Mouse (Mus musculus): ENCODE measurements at regions not wholly inside any gene's neighbourhood (a gene's known extent, or its start where the extent isn't known, plus 50 kb on each side); places are given as distances from the start of the nearest gene placed in this dataset.

DNA sequence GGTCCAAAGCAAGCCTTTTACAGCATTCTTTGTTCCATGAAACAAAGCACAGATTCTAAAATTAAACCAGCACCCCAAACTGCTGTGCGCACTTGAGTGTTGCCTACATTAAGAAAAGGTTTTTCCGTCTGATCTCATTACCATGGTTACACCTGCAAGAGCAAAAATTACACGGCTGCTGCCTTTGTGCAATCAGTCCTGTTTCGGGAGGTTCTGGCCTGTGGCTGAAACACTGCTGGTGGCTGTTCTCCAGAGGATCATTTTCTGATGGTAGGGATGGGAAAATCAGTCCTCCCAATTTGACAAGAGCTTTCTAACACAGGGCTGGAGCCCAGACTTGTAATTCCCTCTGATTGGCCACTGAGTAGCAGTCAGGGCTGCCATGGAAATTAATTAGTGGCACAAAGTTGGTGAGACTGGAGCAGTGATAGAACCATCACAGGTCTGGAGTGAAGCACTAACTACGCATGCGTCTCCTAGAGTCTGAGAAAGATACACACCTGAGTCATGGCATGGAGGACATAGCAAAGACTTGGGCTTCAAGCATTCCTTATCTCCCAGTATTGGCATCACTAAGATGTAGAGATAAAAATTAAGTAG is 114.8 kb upstream of the Fam49a start:
- no peak for DNase-seq (ENCODE audit: low spot score in 2 of 2)
- Histone ChIP-seq H3K4me3 (no peak overlapping the region), H3K27ac (no peak overlapping the region)
- no peak for TF ChIP-seq CTCF (conservative IDR thresholded peaks at IDR 0.05)

DNA sequence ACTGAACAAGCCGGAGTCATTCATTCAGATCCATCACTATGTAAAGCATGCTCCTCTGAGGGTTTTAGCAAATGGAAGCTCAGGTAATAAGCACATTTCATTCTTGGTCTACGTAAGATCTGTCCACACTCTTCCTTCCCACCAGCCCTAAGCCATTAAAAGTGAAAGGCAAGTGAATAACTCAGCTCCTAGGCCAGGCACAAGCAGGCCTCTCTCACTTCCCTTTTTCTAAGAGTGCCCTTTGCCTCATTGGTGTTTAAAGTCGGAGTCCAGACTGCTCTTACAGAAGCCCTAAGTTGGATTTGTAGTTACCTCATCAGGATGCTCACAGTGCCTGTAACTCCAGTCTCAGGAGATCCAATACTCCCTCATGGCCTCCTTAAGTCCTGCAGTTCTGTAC is 114.1 kb upstream of the Fam49a start:
- TF ChIP-seq CTCF (conservative IDR thresholded peaks at IDR 0.05): no peak
- Histone ChIP-seq H3K27ac (no peak overlapping the region), H3K4me3 (no peak overlapping the region)
- DNase-seq (ENCODE audit: low spot score in 2 of 2): no peak

DNA sequence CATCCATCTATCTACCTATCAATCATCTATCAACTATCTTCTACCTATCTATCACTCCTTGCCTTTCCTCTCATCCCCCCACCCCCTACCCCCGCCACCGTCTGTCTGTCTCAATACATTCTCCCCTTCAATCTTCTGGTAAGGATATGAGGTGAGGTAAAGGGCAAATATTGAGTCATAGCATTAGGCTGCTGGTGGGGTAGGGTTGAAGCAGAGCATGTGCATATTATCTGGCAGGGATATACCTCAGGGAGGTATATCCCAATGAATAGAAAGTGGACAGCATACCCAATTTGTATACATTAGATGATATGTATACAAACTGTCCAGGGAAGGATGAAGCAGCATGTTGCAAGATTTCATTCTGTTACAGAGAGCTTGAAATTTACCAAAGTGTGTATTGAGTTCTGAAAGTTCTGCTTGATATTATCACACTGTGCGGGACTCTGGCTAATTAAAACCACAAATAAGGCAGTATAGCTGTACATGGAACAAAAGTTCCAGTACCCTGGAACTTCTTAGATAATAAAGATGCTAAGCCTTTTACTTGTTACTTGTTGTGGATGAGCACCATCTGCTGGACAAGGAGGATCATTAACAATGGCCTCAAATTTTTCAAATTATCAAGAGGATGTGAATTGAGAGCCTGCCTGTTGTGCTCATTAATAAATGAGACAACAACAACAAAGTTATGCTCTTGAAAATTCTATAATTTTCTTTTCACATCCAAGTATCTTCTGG is 113.1 kb upstream of the Fam49a start:
- Histone ChIP-seq H3K4me3 (no peak overlapping the region), H3K27ac (no peak overlapping the region)
- DNase-seq (ENCODE audit: low spot score in 2 of 2): peak; percentile 40 to 44
- TF ChIP-seq CTCF (conservative IDR thresholded peaks at IDR 0.05): peak; percentile 85

DNA sequence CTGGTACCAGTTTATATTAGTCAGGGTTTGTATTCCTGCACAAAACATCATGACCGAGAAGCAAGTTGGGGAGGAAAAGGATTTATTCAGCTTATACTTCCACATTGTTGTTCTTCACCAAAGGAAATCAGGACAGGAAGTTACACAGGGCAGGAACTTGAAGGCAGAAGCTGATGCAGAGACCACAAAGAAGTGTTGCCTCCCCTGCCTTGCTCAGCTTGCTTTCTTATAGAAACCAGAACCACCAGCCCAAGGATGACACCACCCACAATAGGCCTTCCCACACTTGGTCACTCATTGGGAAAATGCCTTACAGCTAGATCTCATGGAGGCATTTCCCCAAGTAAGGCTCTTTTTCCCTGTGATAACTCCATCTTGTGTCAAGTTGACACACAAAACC is 97.5 kb upstream of the Fam49a start:
- Histone ChIP-seq H3K4me3 (no peak overlapping the region), H3K27ac (no peak overlapping the region)
- no peak for DNase-seq (ENCODE audit: low spot score in 2 of 2)
- no peak for TF ChIP-seq CTCF (conservative IDR thresholded peaks at IDR 0.05)

DNA sequence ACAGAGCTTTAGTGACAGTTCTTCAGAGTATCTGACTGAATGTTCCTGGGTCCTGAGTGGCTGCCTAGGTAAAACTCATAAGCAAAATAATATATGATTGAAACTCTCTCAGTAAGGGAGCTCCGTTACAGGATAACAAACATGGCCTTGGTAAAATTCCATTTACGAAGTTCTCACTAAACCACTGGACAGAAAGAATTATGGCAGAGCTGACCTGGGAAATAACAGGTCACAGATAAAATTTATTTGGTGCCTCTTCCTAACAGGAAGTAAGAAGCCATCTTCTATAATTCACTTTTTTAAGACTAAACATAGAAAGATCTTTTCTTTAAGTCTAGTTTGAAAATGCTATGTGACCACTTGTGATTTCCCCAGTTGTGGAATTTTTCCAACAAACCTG is 91.4 kb upstream of the Fam49a start:
- H3K27ac ChIP-seq: no peak overlapping the region
- H3K4me3 ChIP-seq: no peak overlapping the region
- DNase-seq (ENCODE audit: low spot score in 2 of 2): no peak
- TF ChIP-seq CTCF (conservative IDR thresholded peaks at IDR 0.05): no peak

DNA sequence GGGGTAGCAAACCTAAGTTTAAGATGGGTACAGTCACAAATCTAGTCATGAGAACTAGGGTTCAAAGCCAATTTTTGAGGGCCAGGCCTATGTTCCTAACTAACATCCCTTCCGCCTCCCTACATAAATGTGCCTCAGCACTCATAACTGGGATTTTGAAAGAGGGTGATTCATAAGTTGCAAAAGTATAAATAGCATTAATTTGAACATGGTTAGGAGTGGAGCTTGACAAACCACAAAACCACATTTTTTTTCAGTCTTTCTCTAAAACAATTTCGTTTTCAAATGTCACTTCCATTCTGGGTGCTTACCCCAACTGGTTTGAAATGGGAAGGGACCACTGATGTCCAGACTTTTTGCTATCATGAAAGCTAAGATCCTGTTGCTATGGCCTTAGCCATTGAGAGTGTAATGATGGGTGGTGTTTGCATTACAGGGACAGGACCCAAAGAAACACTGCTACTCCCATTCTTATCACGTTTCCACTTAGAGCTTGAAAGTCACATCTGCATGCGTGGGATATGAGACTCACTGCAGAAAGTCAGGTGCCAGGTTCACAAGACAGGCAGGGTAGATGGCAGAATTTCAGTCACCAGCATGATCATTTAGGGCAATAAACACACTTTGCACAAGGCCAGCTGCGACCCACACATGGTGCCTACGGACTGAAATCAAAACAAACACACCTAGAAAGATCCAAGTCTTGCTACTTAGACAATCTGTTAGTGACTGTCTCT is 89.7 kb upstream of the Fam49a start:
- TF ChIP-seq CTCF (conservative IDR thresholded peaks at IDR 0.05): no peak
- no peak for DNase-seq (ENCODE audit: low spot score in 2 of 2)
- Histone ChIP-seq H3K27ac (peak overlapping the region; percentile 76), H3K4me3 (no peak overlapping the region)

DNA sequence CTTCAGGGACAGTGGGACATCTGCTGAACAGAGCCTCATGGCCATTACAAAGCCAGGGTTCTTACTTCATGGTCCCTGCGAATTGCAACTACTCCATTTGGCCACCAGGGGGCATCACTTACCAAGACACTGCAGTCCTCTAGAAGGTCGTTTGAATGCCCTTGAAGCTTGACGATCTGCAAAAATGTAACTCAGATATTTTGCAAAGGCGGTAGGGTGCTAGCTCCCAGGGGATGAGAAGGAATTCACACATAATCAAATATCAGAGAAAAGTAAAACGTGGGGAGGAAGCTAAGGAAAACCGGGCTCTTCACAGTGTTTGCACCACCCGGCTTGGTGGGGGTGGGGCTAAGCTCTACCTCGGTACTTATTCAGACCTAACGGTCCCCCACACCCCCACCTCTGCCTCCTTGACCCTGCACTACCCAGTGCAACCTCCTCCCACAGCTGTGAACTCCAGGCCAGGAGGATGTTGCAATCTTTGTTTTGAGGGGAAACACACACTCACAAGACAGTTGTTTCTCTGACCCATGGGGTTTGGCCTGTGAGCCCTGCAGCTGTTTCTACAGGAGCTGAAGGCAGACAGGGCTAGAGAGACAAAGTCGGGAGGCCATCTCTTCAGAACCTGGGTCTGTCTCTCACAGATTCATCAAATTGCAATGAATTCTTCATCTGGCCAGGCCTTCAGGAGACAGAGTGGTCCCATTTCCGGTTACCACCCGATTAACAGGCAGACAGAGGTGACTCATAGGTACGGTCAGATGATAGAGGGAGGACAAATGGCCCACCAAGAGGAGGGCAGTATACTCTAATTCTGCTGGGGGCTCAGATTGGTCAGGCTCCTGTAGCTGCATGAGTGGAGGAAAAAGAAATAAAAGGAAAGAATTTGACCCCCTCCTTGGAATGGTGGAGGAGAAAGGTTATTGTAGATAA is 85.3 kb upstream of the Fam49a start:
- TF ChIP-seq CTCF (conservative IDR thresholded peaks at IDR 0.05): peak; percentile 89
- peak; percentile 81 to 83 for DNase-seq (ENCODE audit: low spot score in 2 of 2)
- Histone ChIP-seq H3K4me3 (peak overlapping the region; percentile 27; the same call in 1 of the 2 replicates), H3K27ac (peak overlapping the region; percentile 91)

DNA sequence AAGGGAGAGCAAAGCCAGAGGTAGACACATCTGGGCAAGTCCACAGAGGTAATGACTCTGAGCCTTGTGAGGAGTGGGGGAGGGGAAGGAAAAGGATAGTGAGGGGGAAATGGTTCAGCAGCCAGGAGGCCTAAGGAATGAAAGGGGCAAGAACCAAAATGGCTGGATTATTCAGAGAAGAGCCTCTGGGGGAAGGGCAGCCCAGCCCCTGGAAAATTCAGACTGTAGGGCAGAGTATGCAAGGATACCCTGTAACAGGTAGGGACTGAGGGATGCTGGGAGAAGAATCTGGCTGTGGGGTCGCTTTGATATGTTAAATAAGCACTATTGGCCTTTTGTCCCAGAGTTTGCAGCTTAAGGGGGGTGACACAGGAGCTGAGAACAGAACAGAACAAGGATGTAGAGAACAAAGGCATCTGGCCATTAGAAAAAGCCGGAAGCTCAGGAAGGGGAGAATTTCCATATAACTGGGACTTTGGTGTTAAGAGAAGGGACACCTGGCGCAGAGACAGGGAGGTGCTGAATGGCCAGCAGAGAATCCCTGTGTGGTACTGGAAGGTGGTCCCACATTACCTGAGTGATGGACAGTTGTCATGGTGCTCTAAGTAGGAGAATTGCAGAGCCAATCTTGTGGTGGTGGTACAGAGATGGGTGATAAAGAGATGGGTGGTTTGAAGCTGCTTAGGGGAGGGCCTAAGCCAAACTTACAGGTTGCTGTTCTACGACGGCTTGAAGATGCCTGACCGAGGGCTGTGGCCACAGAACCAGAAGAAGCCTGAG is 84.5 kb upstream of the Fam49a start:
- no peak for TF ChIP-seq CTCF (conservative IDR thresholded peaks at IDR 0.05)
- no peak for DNase-seq (ENCODE audit: low spot score in 2 of 2)
- H3K27ac ChIP-seq: peak overlapping the region; percentile 91

DNA sequence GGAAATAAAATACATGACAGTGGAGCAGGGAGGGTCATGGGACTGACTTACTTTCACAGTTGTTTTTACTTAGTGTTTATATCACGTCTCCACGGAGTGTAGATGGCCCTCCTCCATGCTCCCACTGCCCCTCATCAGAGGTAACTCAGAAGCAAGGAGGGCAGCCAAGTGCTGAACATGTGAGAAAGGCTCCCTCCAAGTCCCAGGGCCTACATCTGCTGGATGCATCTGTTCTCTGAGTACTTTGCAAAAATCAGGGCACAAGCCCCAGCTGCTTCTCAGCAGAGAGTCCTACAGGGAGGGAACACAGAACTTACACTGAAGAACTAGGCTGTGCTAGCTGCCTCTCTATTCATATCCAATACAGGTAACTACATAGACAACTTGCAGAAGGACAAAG is 83.5 kb upstream of the Fam49a start:
- no peak overlapping the region for H3K4me3 ChIP-seq
- no peak for TF ChIP-seq CTCF (conservative IDR thresholded peaks at IDR 0.05)
- peak in 1 of 2 experiments; percentile 59 for DNase-seq (ENCODE audit: low spot score in 2 of 2)
- H3K27ac ChIP-seq: peak overlapping the region; percentile 91

More for the DNA sequence above, 84.5 kb upstream of the Fam49a start:
- no peak overlapping the region for H3K4me3 ChIP-seq

DNA sequence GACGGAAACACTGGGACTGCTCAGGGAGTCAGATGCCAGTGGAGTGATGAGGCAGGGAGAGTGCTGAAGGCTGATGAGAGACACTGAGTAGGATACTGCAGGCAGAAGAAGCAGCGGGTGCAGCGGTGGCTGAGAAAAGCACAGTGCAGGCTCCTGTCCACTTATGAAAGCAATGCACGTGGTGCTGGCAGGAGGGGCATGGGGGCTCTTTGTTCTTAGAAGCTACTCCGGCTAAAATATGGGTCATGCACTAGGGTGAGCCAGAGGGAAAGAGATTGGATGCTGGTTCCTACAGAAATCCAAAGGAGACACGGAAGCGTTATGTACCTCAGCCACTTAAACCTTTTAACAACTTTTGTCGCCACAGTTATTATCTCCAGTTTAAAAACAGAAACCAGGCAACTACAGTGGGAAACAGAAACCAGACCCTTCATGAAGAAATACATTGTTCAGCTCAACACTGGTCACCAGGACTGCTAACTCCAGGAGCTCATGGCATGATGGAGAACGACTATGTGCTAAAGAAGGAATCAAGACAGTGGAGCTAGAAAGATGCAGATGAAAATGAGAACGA is 82.6 kb upstream of the Fam49a start:
- Histone ChIP-seq H3K4me3 (no peak overlapping the region), H3K27ac (peak overlapping the region; percentile 91; the same call in 1 of the 2 replicates)
- TF ChIP-seq CTCF (conservative IDR thresholded peaks at IDR 0.05): no peak
- no peak for DNase-seq (ENCODE audit: low spot score in 2 of 2)

DNA sequence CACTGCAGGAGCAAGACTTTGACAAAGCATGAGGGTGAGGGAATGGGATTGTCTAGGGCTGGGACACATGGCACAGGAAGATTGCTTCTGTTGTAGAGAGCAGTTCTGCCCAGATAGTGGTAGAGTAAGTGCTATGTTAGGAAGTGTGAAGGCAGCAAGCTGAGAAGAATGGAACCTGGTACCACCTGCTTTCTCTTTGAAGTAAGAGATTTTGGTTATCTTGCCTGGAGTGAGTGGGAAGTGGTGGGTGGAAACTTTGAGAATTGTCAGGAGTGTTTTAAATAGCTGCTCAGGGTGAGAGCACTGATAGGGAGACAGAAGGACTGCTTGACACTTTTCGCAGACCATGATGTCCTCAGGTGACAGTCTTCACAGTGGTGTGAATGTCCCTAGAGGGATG is 81.0 kb upstream of the Fam49a start:
- Histone ChIP-seq H3K4me3 (no peak overlapping the region), H3K27ac (no peak overlapping the region)
- DNase-seq (ENCODE audit: low spot score in 2 of 2): no peak
- TF ChIP-seq CTCF (conservative IDR thresholded peaks at IDR 0.05): no peak

All from layer of hippocampus, adult 2 months (tissue).